Mouse (Mus musculus) CD4-positive helper T cell, adult 2 months (primary cell): ENCODE data around the gene E430018J23Rik.
"Not testable (repeated sequence)": the region's sequence is repeated elsewhere in the genome, so short reads cannot be mapped to it uniquely, and the experiment has no call there.

Experiments
- DNase-seq: peaks from one replicate; pipeline ENCODE4 v3.0.0-alpha.2; 2012; ENCODE audit warnings: low read depth, missing footprints, low spot score

Gene E430018J23Rik

GRCm38 (mm10) chr7:127393157-127393943, at the start of gene E430018J23Rik:
E430018J23Rik (minus strand) TSS chr7:127393629.
- peak; percentile 95 for DNase-seq

GRCm38 (mm10) chr7:127437724-127438123, 44.3 kb upstream of the E430018J23Rik start:
- DNase-seq, result peak; percentile 38

- DNase-seq, result no peak
These were observed 41.8 kb upstream of the E430018J23Rik start for GRCm38 (mm10) chr7:127435206-127435605.

GRCm38 (mm10) chr7:127426354-127426753, 32.9 kb upstream of the E430018J23Rik start:
- no peak for DNase-seq

GRCm38 (mm10) chr7:127425911-127426310, 32.5 kb upstream of the E430018J23Rik start:
- no peak for DNase-seq

GRCm38 (mm10) chr7:127425291-127425690, 31.9 kb upstream of the E430018J23Rik start:
- DNase-seq, result no peak

GRCm38 (mm10) chr7:127422247-127422646, 28.8 kb upstream of the E430018J23Rik start:
- DNase-seq, result no peak

- peak; percentile 96 for DNase-seq
These were observed 28.2 kb upstream of the E430018J23Rik start, which contains the start of gene Zfp688 for GRCm38 (mm10) chr7:127421388-127422191. Zfp688 (minus strand) TSS chr7:127422068.

GRCm38 (mm10) chr7:127411418-127411817, 18.0 kb upstream of the E430018J23Rik start:
- no peak for DNase-seq

GRCm38 (mm10) chr7:127406002-127406987, 12.9 kb upstream of the E430018J23Rik start, which contains the start of gene Zfp764:
Zfp764 (minus strand) TSS chr7:127406822.
- DNase-seq, result peak; percentile 89

GRCm38 (mm10) chr7:127404101-127404500, 10.7 kb upstream of the E430018J23Rik start:
- DNase-seq, result not testable (repeated sequence)

- DNase-seq, result no peak
These were observed 9.6 kb upstream of the E430018J23Rik start for GRCm38 (mm10) chr7:127402980-127403379.

- no peak for DNase-seq
These were observed 6.9 kb upstream of the E430018J23Rik start for GRCm38 (mm10) chr7:127400355-127400754.

- no peak for DNase-seq
These were observed 510 bp upstream of the E430018J23Rik start for GRCm38 (mm10) chr7:127393944-127394333.

GRCm38 (mm10) chr7:127392251-127392824, 1.1 kb downstream of the E430018J23Rik start:
- DNase-seq, result no peak

GRCm38 (mm10) chr7:127391538-127391937, 1.9 kb downstream of the E430018J23Rik start:
- no peak for DNase-seq

GRCm38 (mm10) chr7:127390306-127390705, 3.1 kb downstream of the E430018J23Rik start:
- DNase-seq, result no peak

GRCm38 (mm10) chr7:127388201-127388600, 5.2 kb downstream of the E430018J23Rik start:
- DNase-seq, result not testable (repeated sequence)

- peak; percentile 91 for DNase-seq
These were observed 6.6 kb downstream of the E430018J23Rik start, which contains the start of gene 9130019O22Rik for GRCm38 (mm10) chr7:127386641-127387392. 9130019O22Rik (minus strand) TSS chr7:127387166.

GRCm38 (mm10) chr7:127385560-127385959, 7.9 kb downstream of the E430018J23Rik start:
- DNase-seq, result not testable (repeated sequence)
